Mouse (Mus musculus) forebrain, embryonic 12.5 days (tissue): ENCODE measurements at regions not wholly inside any gene's neighbourhood (a gene's known extent, or its start where the extent isn't known, plus 50 kb on each side); places are given as distances from the start of the nearest gene placed in this dataset.

Experiments used
- ATAC-seq: fragments of 200-750 bp; cut with Nextera tagmentation; 2 replicates; pipeline ENCODE4 v1.8.0; 2017; ENCODE audit warnings: moderate TSS enrichment; ENCODE audit not compliant: low FRiP score
- H3K27ac ChIP-seq: fragments of 300-500 bp; sonication (generic); 2 replicates; pipeline ENCODE4 v1.5.1; 2016; ENCODE audit warnings: mild to moderate bottlenecking
- H3K27me3 ChIP-seq: fragments of 300-500 bp; sonication (generic); 2 replicates; pipeline ENCODE4 v1.6.1; 2016; ENCODE audit warnings: mild to moderate bottlenecking
- H3K36me3 ChIP-seq: fragments of 300-500 bp; sonication (generic); replicated peaks from 2 replicates; pipeline ENCODE4 v1.6.1; 2016; ENCODE audit warnings: mild to moderate bottlenecking
- H3K4me1 ChIP-seq: fragments of 300-500 bp; sonication (generic); 2 replicates; pipeline ENCODE4 v1.6.1; 2016
- H3K4me2 ChIP-seq: fragments of 300-500 bp; sonication (generic); 2 replicates; pipeline ENCODE4 v1.6.1; 2016; ENCODE audit warnings: mild to moderate bottlenecking, moderate library complexity
- H3K4me3 ChIP-seq: fragments of 300-500 bp; sonication (generic); replicated peaks from 2 replicates; pipeline ENCODE4 v1.5.1; 2016; ENCODE audit warnings: mild to moderate bottlenecking
- H3K9ac ChIP-seq: fragments of 300-500 bp; sonication (generic); 2 replicates; pipeline ENCODE4 v1.6.1; 2016; ENCODE audit warnings: mild to moderate bottlenecking
- H3K9me3 ChIP-seq: fragments of 300-500 bp; sonication (generic); 2 replicates; pipeline ENCODE4 v1.6.1; 2016
- WGBS: fragments of 180-500 bp; shearing (Covaris S2); methylation state at CpG from one replicate; pipeline ENCODE4 v1.1.7; 2016; 5-methylcytosine and 5-hydroxymethylcytosine counted together

DNA sequence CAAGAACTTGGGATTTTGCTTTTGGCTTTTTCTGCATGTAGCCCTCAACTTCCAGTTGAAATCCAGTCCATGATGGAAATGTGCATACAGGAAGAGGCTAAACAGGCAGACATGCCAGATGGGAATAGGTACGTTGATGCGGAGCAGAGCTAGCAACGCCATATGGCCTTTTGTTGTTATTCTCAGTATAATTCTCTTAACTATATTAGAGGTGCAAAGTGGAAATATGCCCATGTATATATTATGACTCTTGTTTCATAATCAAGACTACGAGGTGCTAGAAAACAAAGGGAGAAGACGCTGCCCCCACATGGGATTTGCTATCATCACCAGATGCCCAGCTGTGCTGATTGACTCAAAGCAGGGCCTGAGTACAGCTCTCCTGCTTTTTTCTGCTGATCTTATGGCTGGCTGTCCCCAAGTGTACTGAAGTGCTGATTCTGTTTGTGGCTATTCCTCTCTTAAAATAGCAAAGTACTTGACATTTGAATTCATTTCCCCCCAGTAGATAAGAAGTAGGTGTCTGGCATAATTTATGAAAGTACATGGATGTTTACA, 159.7 kb upstream of the Tmtc4 start:
- WGBS, result 78% methylated on average over 5 of the region's 5 CpGs
- Histone ChIP-seq H3K9ac (no peak overlapping the region), H3K27me3 (no peaks in the 10 kb centered on the region), H3K4me3 (no peak overlapping the region), H3K27ac (no peak overlapping the region), H3K36me3 (no peaks in the 10 kb centered on the region), H3K4me1 (peaks cover 8% of the 10 kb centered on the region; the same call in 1 of the 2 replicates), H3K9me3 (no peaks in the 10 kb centered on the region), H3K4me2 (no peak overlapping the region)
- ATAC-seq, result no peak

DNA sequence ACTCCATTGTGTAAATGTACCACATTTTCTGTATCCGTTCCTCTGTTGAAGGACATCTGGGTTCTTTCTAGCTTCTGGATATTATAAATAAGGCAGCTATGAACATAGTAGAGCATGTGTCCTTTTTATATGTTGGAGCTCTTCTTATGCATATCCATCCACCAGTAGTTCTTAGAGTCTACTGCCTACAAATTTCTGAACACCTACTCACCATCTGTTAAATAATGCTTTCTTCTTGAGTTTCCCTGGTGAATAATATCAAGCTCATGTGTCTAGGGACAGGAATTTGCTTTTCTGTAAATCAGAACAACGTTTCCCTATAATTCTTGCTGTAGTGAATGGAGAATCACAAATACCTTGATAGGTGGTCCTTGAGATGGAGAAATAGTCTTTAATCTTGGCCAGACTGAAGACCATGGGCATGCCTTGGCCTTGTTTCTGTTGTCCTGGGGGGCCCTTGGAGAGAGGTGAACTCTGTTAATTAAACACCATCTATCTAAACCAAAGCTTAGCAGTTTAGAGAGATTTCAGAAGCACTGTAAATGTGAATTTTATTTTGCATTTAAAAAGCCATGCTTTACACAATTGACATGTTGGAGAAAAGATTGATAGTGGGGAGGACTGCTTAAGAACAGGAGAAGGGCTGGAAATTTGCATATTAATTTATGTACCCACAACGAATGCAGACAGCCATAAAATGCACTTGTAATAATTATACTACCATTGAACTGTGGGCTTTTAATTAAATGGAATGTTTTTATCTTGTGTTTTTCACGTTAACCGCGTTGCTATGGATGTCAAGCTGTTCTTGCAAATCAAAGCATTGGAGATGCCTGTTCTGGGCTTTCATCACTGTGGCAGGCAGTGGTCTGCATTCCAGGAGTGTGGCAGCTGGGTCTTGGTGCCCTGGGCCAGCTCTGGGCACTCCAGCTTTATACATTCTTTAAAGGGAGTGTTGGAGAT, 155.2 kb upstream of the Tmtc4 start:
- Histone ChIP-seq H3K4me1 (peaks cover 8% of the 10 kb centered on the region; the same call in 1 of the 2 replicates), H3K4me3 (no peak overlapping the region), H3K9me3 (no peaks in the 10 kb centered on the region), H3K36me3 (no peaks in the 10 kb centered on the region), H3K4me2 (no peak overlapping the region), H3K27me3 (no peaks in the 10 kb centered on the region), H3K27ac (no peak overlapping the region), H3K9ac (no peak overlapping the region)
- peak; percentile 90 for ATAC-seq
- 36% methylated on average over 6 of the region's 6 CpGs for WGBS

DNA sequence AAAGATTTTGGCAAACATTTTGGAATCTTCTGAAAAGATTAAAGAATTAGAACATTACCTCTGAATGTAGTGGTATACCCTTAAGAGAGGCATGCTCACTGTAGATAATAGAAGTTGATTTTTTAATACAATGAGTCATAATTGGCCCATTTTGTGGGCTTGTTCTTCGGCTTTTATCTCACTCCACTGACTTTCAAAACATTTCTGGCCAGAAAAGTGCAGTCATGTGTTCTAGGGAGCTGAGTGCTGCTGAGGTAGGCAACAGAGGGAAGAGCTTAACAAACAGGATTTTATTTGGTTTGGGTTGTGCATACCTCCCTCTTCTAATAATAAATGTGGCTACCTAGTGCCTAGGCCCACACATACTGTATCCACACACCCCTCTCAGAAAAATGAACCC, 150.1 kb upstream of the Tmtc4 start:
- 51% methylated on average over 1 of the region's 1 CpGs for WGBS
- Histone ChIP-seq H3K27ac (no peak overlapping the region), H3K27me3 (no peaks in the 10 kb centered on the region), H3K36me3 (no peaks in the 10 kb centered on the region), H3K9ac (no peak overlapping the region), H3K9me3 (no peaks in the 10 kb centered on the region), H3K4me2 (no peak overlapping the region), H3K4me3 (no peak overlapping the region), H3K4me1 (no peaks in the 10 kb centered on the region)
- ATAC-seq, result no peak

DNA sequence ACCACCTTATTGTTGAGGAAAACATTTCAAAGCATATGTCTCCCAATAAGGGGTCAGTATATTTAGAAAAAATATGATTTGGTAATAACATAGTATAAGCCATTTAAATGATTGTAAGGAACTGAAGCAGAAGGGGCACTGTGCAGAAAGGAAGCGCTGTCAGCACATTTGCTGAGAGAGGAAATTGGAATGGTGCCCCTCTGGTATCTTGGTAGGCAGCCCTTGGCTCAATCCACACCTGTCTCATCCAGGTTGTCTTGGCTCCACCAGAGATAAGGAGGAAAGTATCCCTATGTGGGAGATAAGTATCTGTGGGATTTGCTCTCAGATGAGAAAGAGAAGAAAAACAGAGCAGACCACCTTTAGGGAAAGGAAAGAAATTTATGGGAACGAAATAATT, 136.5 kb upstream of the Tmtc4 start:
- H3K4me2 ChIP-seq, result no peak overlapping the region
- H3K9me3 ChIP-seq, result peaks cover 6% of the 10 kb centered on the region; the same call in 1 of the 2 replicates
- no peaks in the 10 kb centered on the region for H3K4me1 ChIP-seq
- H3K4me3 ChIP-seq, result no peak overlapping the region
- no peak for ATAC-seq
- H3K36me3 ChIP-seq, result no peaks in the 10 kb centered on the region
- H3K9ac ChIP-seq, result no peak overlapping the region
- 88% methylated on average over 2 of the region's 2 CpGs for WGBS
- no peaks in the 10 kb centered on the region for H3K27me3 ChIP-seq
- H3K27ac ChIP-seq, result no peak overlapping the region

DNA sequence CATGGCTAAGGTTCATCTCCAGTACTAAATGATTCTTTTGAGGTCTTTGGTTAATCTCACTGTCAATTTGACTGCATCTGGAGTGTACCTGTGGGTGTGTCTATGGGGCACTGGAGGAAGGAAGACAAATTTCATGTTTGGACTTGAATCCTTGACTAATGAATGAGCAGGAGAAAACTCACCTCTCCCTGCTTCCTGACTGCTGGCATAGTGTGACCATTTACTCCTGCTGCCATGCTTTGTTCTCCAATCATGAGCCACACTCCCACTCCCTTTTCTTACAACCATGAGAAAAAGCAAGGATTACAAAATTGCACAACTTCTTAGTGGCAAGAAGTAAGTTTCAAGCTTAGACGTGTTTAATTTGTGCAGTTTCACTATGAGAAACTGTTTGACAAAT, 132.5 kb upstream of the Tmtc4 start:
- ATAC-seq, result no peak
- no peak overlapping the region for H3K4me3 ChIP-seq
- no peak overlapping the region for H3K4me2 ChIP-seq
- no peak overlapping the region for H3K27ac ChIP-seq
- 86% methylated on average over 1 of the region's 1 CpGs for WGBS
- H3K36me3 ChIP-seq, result no peaks in the 10 kb centered on the region
- H3K9ac ChIP-seq, result no peak overlapping the region
- no peaks in the 10 kb centered on the region for H3K4me1 ChIP-seq
- no peaks in the 10 kb centered on the region for H3K27me3 ChIP-seq
- H3K9me3 ChIP-seq, result no peaks in the 10 kb centered on the region

DNA sequence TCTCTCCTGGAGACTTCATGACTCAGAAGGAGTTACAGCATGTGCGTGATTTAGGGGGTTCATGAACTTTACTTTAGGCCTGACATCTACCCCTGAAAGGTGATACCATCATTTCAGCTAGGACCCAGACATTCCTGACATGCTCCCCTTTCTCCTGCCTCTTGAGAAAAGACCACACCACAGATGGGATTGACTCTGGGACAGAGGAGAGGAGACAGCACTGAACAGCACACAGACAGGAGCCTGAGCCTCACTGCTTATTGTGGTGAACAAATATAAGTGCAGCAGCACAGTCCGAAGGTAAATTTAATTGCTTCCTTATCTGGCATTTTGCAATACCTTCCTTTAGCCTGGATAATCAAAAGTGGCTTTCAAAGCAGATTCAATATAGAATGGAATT, 126.7 kb upstream of the Tmtc4 start:
- Histone ChIP-seq H3K9me3 (no peaks in the 10 kb centered on the region), H3K4me1 (no peaks in the 10 kb centered on the region), H3K4me2 (no peak overlapping the region), H3K27ac (no peak overlapping the region), H3K27me3 (no peaks in the 10 kb centered on the region), H3K36me3 (no peaks in the 10 kb centered on the region), H3K4me3 (no peak overlapping the region), H3K9ac (no peak overlapping the region)
- WGBS, result 82% methylated on average over 2 of the region's 2 CpGs
- ATAC-seq, result no peak

DNA sequence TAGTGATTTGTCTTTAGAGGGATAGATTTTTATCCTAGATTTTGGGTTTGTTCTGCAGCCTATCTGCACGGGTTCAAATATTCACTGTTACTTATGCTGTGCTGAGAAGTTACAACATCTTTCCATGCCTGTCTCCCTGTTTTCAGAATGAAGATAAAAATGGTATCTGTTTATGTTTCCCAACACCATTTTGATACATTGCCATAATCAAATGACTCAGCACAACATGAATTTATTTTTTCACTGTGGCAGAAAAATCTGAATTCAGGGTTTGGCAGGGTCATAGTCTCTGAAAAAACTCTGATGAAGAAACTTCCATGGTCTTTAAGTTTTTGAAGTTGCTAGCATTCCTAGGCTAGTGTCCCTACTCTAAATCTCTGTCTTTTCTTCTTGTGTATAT, 116.5 kb upstream of the Tmtc4 start:
- no peak overlapping the region for H3K27ac ChIP-seq
- WGBS, result 86% methylated on average over 1 of the region's 1 CpGs
- H3K9me3 ChIP-seq, result no peaks in the 10 kb centered on the region
- no peak overlapping the region for H3K4me2 ChIP-seq
- H3K4me1 ChIP-seq, result no peaks in the 10 kb centered on the region
- H3K36me3 ChIP-seq, result no peaks in the 10 kb centered on the region
- no peak overlapping the region for H3K4me3 ChIP-seq
- ATAC-seq, result no peak
- no peaks in the 10 kb centered on the region for H3K27me3 ChIP-seq
- no peak overlapping the region for H3K9ac ChIP-seq

DNA sequence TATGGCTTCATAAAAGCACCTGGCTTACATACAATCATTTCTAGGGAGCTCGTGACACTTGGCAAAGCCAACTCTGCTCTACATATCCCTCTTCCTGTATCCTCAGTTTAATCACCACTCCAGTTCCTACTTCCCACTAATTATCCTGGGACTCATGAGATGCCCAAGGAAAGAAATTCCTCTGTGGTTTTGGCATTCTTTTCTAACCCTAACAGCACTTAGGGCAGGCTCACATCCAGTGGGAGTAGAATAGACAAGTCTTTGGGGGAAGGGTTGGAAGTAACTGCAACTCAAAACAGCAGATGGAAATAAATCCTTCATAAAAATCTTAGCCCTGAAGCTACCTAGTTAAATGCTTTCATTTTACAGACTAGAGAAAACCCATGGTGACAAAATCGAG, 112.3 kb upstream of the Tmtc4 start:
- H3K4me2 ChIP-seq, result no peak overlapping the region
- WGBS, result 82% methylated on average over 2 of the region's 2 CpGs
- no peaks in the 10 kb centered on the region for H3K4me1 ChIP-seq
- no peaks in the 10 kb centered on the region for H3K36me3 ChIP-seq
- no peak for ATAC-seq
- no peak overlapping the region for H3K9ac ChIP-seq
- H3K27me3 ChIP-seq, result no peaks in the 10 kb centered on the region
- no peak overlapping the region for H3K27ac ChIP-seq
- H3K9me3 ChIP-seq, result no peaks in the 10 kb centered on the region
- no peak overlapping the region for H3K4me3 ChIP-seq

DNA sequence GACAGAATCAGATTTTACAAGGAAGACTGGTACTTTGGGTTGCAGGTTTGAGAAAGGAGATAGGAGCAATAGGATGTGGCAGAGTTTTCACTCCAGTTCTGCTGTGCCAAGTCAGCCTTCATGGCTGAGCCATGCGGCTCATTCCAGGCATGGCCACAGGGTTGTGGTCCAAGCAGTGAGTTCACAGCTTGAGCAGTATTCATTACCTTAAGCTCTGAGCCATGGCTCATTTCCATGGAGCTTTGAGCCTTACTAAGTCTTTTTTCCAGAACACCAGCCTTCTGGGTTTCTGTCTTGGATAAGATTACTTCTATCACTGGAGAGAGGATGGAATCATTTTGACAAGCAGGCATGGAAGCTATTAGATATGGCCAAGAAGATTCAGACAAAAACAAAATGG, 98.2 kb upstream of the Tmtc4 start:
- no peak overlapping the region for H3K4me2 ChIP-seq
- ATAC-seq, result no peak
- WGBS, result 100% methylated on average over 1 of the region's 1 CpGs
- no peaks in the 10 kb centered on the region for H3K9me3 ChIP-seq
- H3K36me3 ChIP-seq, result no peaks in the 10 kb centered on the region
- no peak overlapping the region for H3K27ac ChIP-seq
- no peak overlapping the region for H3K4me3 ChIP-seq
- no peaks in the 10 kb centered on the region for H3K4me1 ChIP-seq
- no peaks in the 10 kb centered on the region for H3K27me3 ChIP-seq
- H3K9ac ChIP-seq, result no peak overlapping the region

DNA sequence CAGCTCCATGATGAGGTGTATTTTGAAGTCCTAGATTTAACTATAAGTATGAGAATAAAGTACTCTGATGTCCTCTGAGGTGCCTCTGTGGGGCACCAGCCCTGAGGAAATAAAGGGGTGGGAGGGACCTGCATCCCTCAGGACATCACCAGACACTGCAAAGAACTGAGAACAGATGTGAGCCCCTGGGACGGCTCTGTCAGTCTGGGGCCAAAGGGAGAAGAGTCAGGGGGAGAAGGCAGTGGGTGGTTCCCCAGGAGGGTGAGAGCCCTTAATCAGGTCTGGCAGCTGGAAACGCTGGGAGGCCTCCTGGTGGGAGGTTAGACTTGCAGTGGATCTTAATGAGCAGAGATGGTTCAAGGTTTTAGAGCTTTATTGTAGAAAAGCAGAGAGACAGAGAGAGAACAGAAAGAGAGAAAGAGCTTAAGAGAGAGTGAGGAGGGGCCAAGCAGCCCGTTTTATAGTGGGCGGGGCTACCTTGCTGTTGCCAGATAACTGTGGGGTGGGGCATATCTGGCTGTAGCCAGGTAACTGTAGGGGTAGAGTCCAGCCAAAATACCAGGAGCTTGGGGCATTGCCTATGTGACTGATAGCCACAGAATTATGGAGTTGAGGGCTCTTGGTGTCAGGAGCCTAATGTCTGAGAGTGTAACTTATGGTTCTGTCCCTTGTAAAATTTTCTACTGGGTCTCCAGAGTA, 97.3 kb upstream of the Tmtc4 start:
- WGBS, result 33% methylated on average over 4 of the region's 4 CpGs
- H3K27ac ChIP-seq, result no peak overlapping the region

DNA sequence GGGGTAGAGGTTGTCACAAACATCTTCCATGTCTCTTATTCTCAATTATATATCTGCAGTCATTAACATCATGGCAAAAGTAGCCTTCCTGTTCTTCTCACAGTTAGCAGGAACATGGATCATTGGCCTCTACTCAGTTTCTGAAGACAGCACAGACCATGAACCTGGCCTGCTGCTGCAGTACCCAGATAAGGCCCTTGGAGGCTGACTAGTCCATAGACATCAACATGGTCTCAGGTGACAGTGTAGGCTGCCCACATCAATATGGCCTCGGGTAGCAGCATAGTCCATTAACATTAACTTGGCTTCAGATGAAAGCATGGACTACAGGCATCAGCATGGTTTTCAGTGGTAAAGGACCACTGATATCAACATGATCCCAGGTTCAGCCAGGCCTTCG, 95.9 kb upstream of the Tmtc4 start:
- H3K4me3 ChIP-seq, result no peak overlapping the region
- H3K27me3 ChIP-seq, result no peaks in the 10 kb centered on the region
- H3K36me3 ChIP-seq, result no peaks in the 10 kb centered on the region
- 92% methylated on average over 2 of the region's 2 CpGs for WGBS
- H3K4me1 ChIP-seq, result no peaks in the 10 kb centered on the region
- no peak for ATAC-seq
- no peak overlapping the region for H3K27ac ChIP-seq
- H3K9me3 ChIP-seq, result no peaks in the 10 kb centered on the region
- H3K4me2 ChIP-seq, result no peak overlapping the region
- no peak overlapping the region for H3K9ac ChIP-seq

More for the DNA sequence above, 97.3 kb upstream of the Tmtc4 start:
- Histone ChIP-seq H3K9ac (no peak overlapping the region), H3K9me3 (no peaks in the 10 kb centered on the region), H3K4me1 (no peaks in the 10 kb centered on the region), H3K4me2 (no peak overlapping the region), H3K36me3 (no peaks in the 10 kb centered on the region), H3K27me3 (no peaks in the 10 kb centered on the region), H3K4me3 (no peak overlapping the region)
- no peak for ATAC-seq

DNA sequence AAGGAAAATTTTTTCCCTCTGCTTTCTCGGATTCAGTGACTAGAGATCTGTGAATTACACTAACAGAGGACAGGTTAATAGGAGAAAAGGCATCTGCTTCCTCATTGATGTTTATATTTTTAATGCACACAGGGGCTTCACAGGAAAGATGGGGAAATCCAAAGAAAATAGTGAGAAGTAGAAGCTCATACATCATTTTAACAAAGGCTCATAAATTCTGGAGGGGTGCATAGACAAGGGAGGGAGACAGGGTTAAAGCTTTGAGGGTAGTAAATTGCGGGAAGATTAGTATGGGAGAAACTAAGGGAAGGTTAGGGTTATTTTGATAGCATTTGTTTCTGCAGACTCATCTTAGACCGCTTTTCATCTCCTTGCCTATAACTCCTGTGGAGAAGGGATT, 95.0 kb upstream of the Tmtc4 start:
- Histone ChIP-seq H3K27me3 (no peaks in the 10 kb centered on the region), H3K36me3 (no peaks in the 10 kb centered on the region), H3K9me3 (no peaks in the 10 kb centered on the region), H3K4me1 (no peaks in the 10 kb centered on the region), H3K4me2 (no peak overlapping the region), H3K4me3 (no peak overlapping the region), H3K9ac (no peak overlapping the region), H3K27ac (no peak overlapping the region)
- ATAC-seq, result no peak
- 85% methylated on average over 3 of the region's 3 CpGs for WGBS
